Mouse (Mus musculus) kidney, embryonic 16.5 days (tissue): Measurements from ENCODE around the gene Gm12169. TPM values are rescaled to one million over a fixed set of nuclear protein-coding genes. Genes with fewer than 3 reads are reported as not detected.
"Not testable (repeated sequence)": the region's sequence is repeated elsewhere in the genome, so short reads cannot be mapped to it uniquely, and the experiment has no call there.

Experiments used
- ATAC-seq: fragments of 200-750 bp; cut with Nextera tagmentation; 2 replicates; pipeline ENCODE4 v1.8.0; 2017; ENCODE audit warnings: moderate TSS enrichment; ENCODE audit not compliant: low FRiP score, low TSS enrichment
- H3K27ac ChIP-seq: fragments of 300-500 bp; sonication (generic); 2 replicates; pipeline ENCODE4 v1.5.1; 2014; ENCODE audit warnings: low read length
- H3K27me3 ChIP-seq: fragments of 300-500 bp; sonication (generic); 2 replicates; pipeline ENCODE4 v1.6.1; 2014; ENCODE audit warnings: low read length, control low read depth, mixed read lengths; ENCODE audit not compliant: insufficient read depth
- H3K36me3 ChIP-seq: fragments of 300-500 bp; sonication (generic); 2 replicates; pipeline ENCODE4 v1.6.1; 2014; ENCODE audit warnings: low read length, control low read depth, mixed read lengths; ENCODE audit not compliant: insufficient read depth
- H3K4me1 ChIP-seq: fragments of 300-500 bp; sonication (generic); 2 replicates; pipeline ENCODE4 v1.6.1; 2014; ENCODE audit warnings: low read length, control low read depth, mixed read lengths; ENCODE audit not compliant: insufficient read depth
- H3K4me2 ChIP-seq: fragments of 300-500 bp; sonication (generic); replicated peaks from 2 replicates; pipeline ENCODE4 v1.6.1; 2014; ENCODE audit warnings: low read depth, low read length
- H3K4me3 ChIP-seq: fragments of 300-500 bp; sonication (generic); 2 replicates; pipeline ENCODE4 v1.5.1; 2014; ENCODE audit warnings: mild to moderate bottlenecking, low read length
- H3K9ac ChIP-seq: fragments of 300-500 bp; sonication (generic); replicated peaks from 2 replicates; pipeline ENCODE4 v1.6.1; 2014; ENCODE audit warnings: low read length
- H3K9me3 ChIP-seq: fragments of 300-500 bp; sonication (generic); 2 replicates; pipeline ENCODE4 v1.6.1; 2016; ENCODE audit warnings: low read length, control low read depth
- WGBS: fragments of 180-500 bp; shearing (Covaris S2); extraction: QIAGEN DNeasy Blood & Tissue Kit; methylation state at CpG from one replicate; pipeline ENCODE4 v1.1.7; 2014; 5-methylcytosine and 5-hydroxymethylcytosine counted together
- polyA plus RNA-seq: library from polyadenylated mRNA; unstranded; fragments of >200 nt; fragmentation: Nextera tagmentation; extraction: Ambion mirVana; gene quantifications from 2 replicates; pipeline ENCODE4 v1.2.1, GENCODE M21; 2015

Gm12169 gene
- not detected in 2 replicates for polyA plus RNA-seq

DNA sequence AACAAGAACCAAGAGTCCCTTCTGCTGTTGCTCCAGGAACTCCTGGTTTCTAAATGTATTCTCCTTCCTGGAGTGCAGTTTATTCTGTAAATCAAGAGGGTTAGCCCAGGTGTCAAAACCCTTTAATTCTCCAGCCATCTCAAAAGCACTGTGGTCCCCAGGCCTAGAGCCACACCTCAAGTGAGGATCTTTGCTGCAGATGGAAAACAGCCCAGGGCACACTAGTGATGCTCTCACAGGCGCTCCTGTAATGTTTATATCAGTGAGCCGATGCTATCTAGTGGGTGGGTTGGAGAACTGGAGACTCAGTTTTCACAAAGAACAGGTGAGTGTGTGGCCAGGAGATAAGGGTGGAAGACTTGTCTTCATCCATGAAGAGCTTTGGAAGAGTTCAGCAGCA, at the start of gene Gm12169:
Gene Gm12169, plus strand, starts transcription at position 301 of the 400 bp plus-strand sequence.
- WGBS: 98% methylated on average over 2 of the region's 2 CpGs
- no peak within 1 kb of the TSS for H3K9ac ChIP-seq
- no peaks in the 10 kb centered on the region for H3K27me3 ChIP-seq
- ATAC-seq: no peak
- H3K4me3 ChIP-seq: no peak within 1 kb of the TSS
- H3K9me3 ChIP-seq: no peaks in the 10 kb centered on the region
- no peak within 1 kb of the TSS for H3K4me2 ChIP-seq
- H3K4me1 ChIP-seq: no peaks in the 10 kb centered on the region
- H3K36me3 ChIP-seq: no peaks in the 10 kb centered on the region
- no peak within 1 kb of the TSS for H3K27ac ChIP-seq

DNA sequence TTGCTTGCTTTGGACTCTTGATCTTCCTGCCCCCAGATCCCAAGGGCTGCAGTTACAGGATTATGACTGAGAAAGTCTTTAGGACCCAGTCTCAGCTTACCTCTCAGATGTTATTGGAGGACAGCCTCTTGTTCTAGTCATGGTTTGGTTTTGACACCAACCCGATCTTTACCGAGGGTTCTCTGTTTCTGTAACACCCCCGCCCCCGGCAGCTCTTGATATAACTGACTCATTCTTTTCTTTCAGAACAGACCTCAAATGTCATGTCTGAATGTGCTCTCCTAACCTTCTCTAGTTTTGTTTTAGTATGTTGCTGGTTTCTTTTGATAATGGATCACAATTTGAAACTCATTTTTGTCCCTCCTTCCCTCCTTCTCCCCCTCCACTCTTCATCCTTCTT, 49.8 kb upstream of the Gm12169 start:
- WGBS: 74% methylated on average over 4 of the region's 4 CpGs
- Histone ChIP-seq H3K9ac (no peak overlapping the region), H3K4me1 (no peaks in the 10 kb centered on the region), H3K4me2 (no peak overlapping the region), H3K36me3 (no peaks in the 10 kb centered on the region), H3K9me3 (no peaks in the 10 kb centered on the region), H3K27me3 (no peaks in the 10 kb centered on the region), H3K27ac (no peak overlapping the region), H3K4me3 (no peak overlapping the region)
- no peak for ATAC-seq

DNA sequence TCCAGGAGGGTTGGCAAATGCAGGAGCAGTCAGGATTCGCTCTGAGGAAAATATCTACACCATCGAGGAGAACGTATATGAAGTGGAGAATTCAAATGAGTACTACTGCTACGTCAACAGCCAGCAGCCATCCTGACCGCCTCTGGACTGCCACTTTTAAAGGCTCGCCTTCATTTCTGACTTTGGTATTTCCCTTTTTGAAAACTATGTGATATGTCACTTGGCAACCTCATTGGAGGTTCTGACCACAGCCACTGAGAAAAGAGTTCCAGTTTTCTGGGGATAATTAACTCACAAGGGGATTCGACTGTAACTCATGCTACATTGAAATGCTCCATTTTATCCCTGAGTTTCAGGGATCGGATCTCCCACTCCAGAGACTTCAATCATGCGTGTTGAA, 44.7 kb upstream of the Gm12169 start:
- WGBS: 80% methylated on average over 9 of the region's 9 CpGs
- Histone ChIP-seq H3K4me3 (no peak overlapping the region), H3K4me2 (no peak overlapping the region), H3K9ac (no peak overlapping the region), H3K27ac (no peak overlapping the region), H3K4me1 (no peaks in the 10 kb centered on the region), H3K36me3 (no peaks in the 10 kb centered on the region), H3K9me3 (no peaks in the 10 kb centered on the region), H3K27me3 (no peaks in the 10 kb centered on the region)
- ATAC-seq: no peak

DNA sequence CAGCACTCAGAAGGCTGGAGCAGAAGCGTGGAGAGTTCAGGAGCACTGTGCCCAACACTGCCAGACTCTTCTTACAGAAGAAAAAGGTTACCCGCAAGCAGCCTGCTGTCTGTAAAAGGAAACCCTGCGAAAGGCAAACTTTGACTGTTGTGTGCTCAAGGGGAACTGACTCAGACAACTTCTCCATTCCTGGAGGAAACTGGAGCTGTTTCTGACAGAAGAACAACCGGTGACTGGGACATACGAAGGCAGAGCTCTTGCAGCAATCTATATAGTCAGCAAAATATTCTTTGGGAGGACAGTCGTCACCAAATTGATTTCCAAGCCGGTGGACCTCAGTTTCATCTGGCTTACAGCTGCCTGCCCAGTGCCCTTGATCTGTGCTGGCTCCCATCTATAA, 43.5 kb upstream of the Gm12169 start:
- 62% methylated on average over 7 of the region's 7 CpGs for WGBS
- no peak for ATAC-seq
- Histone ChIP-seq H3K36me3 (no peaks in the 10 kb centered on the region), H3K9me3 (no peaks in the 10 kb centered on the region), H3K4me2 (no peak overlapping the region), H3K27ac (no peak overlapping the region), H3K4me1 (no peaks in the 10 kb centered on the region), H3K27me3 (no peaks in the 10 kb centered on the region), H3K9ac (no peak overlapping the region), H3K4me3 (no peak overlapping the region)

DNA sequence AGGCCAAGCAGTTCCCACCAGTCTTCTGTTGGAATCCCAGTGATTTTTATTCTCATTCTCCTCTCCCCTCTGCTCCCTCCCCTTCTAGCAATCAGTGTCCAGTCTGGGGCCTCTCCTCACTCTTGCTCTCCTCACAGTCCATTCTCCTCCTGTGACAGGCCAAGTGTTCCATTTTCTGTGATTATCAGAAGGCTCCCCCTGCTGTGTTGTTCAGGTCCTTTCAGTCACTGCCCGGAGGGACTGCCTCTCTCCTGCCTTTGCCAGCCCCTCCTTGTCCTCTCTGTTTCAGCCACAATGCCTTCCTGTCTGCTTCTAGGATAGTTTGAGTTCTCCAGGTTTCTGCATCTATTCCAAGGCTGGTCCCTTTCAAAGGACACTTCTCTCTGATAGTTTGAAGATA, 35.8 kb upstream of the Gm12169 start:
- H3K4me3 ChIP-seq: no peak overlapping the region
- no peak overlapping the region for H3K27ac ChIP-seq
- WGBS: 32% methylated on average over 1 of the region's 1 CpGs
- no peaks in the 10 kb centered on the region for H3K9me3 ChIP-seq
- no peak for ATAC-seq
- H3K4me2 ChIP-seq: no peak overlapping the region
- no peaks in the 10 kb centered on the region for H3K27me3 ChIP-seq
- no peaks in the 10 kb centered on the region for H3K4me1 ChIP-seq
- no peaks in the 10 kb centered on the region for H3K36me3 ChIP-seq
- no peak overlapping the region for H3K9ac ChIP-seq

DNA sequence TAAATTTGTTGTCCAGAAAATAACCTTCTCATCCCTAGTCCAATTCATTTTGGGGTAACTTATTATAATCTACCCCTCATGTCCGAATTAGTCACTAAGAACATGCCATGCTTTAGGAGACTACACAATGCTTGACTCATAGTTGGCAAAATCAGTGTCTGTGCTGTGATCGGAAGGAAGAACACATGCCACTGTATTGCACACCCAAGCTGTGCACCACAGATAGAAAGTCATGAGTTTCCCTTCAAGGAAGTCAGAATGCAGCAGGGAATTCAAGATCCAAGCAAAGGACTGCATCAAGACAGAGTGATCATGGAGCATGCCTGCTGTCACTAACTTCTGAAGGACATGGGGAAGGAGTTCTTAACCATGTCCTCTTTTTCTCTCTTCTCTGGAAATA, 35.4 kb upstream of the Gm12169 start:
- H3K9ac ChIP-seq: no peak overlapping the region
- no peak for ATAC-seq
- no peaks in the 10 kb centered on the region for H3K4me1 ChIP-seq
- no peaks in the 10 kb centered on the region for H3K36me3 ChIP-seq
- no peak overlapping the region for H3K4me2 ChIP-seq
- H3K27ac ChIP-seq: no peak overlapping the region
- no peak overlapping the region for H3K4me3 ChIP-seq
- 83% methylated on average over 2 of the region's 2 CpGs for WGBS
- H3K9me3 ChIP-seq: no peaks in the 10 kb centered on the region
- no peaks in the 10 kb centered on the region for H3K27me3 ChIP-seq

DNA sequence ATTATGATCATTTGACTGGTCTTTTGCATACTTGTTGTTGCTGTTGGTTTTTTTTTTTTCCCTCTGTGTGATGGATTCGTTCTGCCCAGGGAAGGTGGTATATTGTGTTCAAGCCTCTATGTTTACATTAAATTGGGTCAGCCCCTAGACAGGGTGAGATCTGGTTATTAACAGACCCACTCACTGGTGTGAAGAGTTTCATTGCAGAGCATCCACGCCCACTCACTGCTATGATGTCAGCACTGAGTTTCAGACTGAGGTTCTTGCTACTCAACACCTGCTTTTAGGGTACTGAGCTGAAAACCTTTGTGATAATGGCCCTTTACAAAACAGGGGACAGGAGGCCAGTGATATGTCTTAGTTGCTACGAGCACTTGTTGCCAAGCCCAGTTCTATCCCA, 16.9 kb upstream of the Gm12169 start:
- H3K27me3 ChIP-seq: no peaks in the 10 kb centered on the region
- no peak overlapping the region for H3K27ac ChIP-seq
- H3K9ac ChIP-seq: no peak overlapping the region
- no peak overlapping the region for H3K4me3 ChIP-seq
- no peak overlapping the region for H3K4me2 ChIP-seq
- H3K9me3 ChIP-seq: no peaks in the 10 kb centered on the region
- 78% methylated on average over 3 of the region's 3 CpGs for WGBS
- no peak for ATAC-seq
- H3K36me3 ChIP-seq: no peaks in the 10 kb centered on the region
- no peaks in the 10 kb centered on the region for H3K4me1 ChIP-seq

DNA sequence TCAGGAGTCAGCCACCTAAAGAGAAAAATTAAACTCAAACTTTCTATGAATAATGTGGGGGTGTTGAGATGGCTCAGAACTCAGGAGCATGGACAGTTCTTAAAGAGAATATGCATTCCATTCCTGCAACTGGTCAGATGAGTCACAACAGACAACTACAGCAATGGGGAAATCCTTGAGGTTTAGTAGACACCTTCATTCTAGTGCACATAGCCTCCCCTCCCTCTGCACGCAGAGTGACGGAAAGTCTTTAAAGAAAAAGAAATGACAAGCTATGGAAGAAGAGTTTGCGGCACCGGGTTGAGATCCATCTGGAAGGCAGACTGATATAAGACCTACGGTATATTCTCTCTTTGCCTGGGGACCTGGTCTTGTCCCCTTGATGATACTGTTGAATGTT, 14.1 kb upstream of the Gm12169 start:
- no peak overlapping the region for H3K4me2 ChIP-seq
- 95% methylated on average over 5 of the region's 5 CpGs for WGBS
- ATAC-seq: no peak
- no peak overlapping the region for H3K9ac ChIP-seq
- no peak overlapping the region for H3K27ac ChIP-seq
- H3K36me3 ChIP-seq: no peaks in the 10 kb centered on the region
- H3K27me3 ChIP-seq: no peaks in the 10 kb centered on the region
- H3K9me3 ChIP-seq: no peaks in the 10 kb centered on the region
- no peaks in the 10 kb centered on the region for H3K4me1 ChIP-seq
- H3K4me3 ChIP-seq: no peak overlapping the region

DNA sequence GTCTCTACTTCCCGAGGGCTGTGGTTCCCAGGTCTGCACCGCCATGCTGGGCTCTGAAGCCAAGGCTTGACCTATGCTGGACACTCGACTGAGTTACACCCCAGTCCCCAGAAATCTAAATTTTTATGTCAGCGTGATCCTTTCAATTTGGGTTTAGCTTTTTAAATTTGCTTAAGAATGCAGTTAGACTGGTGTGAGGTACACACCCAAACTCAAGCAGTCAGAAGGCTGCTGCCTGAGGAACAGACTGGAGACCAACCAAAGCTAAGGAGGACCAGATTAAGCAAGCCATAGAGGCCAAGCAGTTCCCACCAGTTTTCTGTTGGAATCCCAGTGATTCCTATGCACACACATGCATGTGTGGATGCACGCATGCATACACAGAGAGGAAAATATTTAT, 2.7 kb upstream of the Gm12169 start:
- WGBS: 79% methylated on average over 5 of the region's 5 CpGs
- not testable (repeated sequence) for ATAC-seq, H3K4me2 ChIP-seq, H3K27ac ChIP-seq, H3K9ac ChIP-seq, H3K4me3 ChIP-seq, H3K27me3 ChIP-seq, H3K9me3 ChIP-seq, H3K36me3 ChIP-seq, H3K4me1 ChIP-seq

DNA sequence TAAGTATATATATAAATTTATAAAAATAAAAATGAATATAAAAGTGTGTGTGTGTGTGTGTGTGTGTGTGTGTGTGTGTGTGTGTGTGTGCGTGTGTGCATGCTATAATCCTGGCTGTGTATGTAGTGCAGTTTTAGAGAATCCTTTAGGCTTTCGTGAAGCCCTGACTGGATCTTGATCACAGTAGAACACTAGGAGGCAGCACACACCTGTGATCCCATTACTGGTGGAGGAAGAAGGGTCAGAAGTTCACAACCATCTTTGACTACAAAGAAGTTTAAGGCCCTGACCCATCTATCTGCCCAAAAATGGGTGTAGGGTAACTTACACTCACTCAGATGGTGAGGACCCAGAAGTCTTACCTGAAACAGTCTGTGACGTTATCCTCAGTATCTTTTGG, 1.3 kb upstream of the Gm12169 start:
- Histone ChIP-seq H3K9me3 (no peaks in the 10 kb centered on the region), H3K9ac (no peak overlapping the region), H3K4me1 (no peaks in the 10 kb centered on the region), H3K27me3 (no peaks in the 10 kb centered on the region), H3K4me2 (no peak overlapping the region), H3K27ac (no peak overlapping the region), H3K36me3 (no peaks in the 10 kb centered on the region), H3K4me3 (no peak overlapping the region)
- WGBS: 81% methylated on average over 3 of the region's 3 CpGs
- ATAC-seq: no peak

DNA sequence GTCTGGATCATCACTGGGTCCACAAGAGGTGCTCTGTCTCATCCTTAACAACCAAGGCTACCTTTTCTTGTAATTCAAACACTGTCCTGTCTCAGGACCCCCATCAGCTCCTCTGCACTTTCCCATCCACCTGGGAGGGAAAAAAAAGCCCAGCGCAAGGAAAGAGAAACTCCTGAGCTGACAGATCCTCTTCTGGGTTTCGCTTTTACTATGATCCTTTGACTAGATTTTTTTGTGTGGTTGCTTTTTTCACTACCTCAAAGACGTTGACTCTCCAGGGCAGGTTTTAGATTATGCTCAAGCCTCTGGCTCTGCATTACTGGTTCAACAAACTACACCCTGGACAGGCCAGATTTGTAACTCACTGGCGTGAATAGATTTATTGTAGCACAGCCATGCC, 6.1 kb downstream of the Gm12169 start:
- no peaks in the 10 kb centered on the region for H3K36me3 ChIP-seq
- no peak overlapping the region for H3K4me2 ChIP-seq
- no peak for ATAC-seq
- no peak overlapping the region for H3K9ac ChIP-seq
- WGBS: 69% methylated on average over 4 of the region's 4 CpGs
- no peaks in the 10 kb centered on the region for H3K4me1 ChIP-seq
- H3K4me3 ChIP-seq: no peak overlapping the region
- no peaks in the 10 kb centered on the region for H3K27me3 ChIP-seq
- no peaks in the 10 kb centered on the region for H3K9me3 ChIP-seq
- H3K27ac ChIP-seq: no peak overlapping the region
